Mouse (Mus musculus): ENCODE results near the gene Fcrl5. TPM values are rescaled to one million over a fixed set of nuclear protein-coding genes. Genes with fewer than 3 reads are reported as not detected.
"Not testable (repeated sequence)": the region's sequence is repeated elsewhere in the genome, so short reads cannot be mapped to it uniquely, and the experiment has no call there.

Fcrl5 gene
- polyA plus RNA-seq, 1 experiment: not detected

DNA sequence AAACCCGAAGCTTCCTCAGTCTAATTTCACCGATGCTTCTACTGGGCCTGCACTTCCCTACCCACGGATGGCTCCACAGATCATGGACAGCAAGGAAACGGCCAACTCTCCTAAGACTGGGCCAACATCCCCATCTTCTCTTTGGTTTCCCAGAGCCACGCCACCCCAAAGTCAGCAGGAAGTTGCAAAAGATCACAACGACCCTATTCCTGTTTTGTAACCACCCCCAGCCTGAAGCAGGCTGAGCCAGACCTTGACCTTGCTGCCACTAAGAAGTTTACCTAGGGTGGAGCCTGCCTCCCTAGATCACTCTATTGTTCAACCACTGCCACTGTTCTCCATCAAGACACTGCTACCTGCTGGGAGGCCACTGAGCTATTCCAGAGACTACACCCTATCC is 31.4 kb downstream of the Fcrl5 start:
- Histone ChIP-seq H3K27me3 (ENCODE audit: control insufficient read depth, insufficient read depth, low read length) (no peaks in the 10 kb centered on the region), H3K4me1 (ENCODE audit: control insufficient read depth, insufficient read depth, low read length) (no peaks in the 10 kb centered on the region), H3K36me3 (ENCODE audit: control insufficient read depth, insufficient read depth, low read length) (no peaks in the 10 kb centered on the region), H3K4me3 (ENCODE audit: control insufficient read depth, low read depth, low read length) (no peak overlapping the region), H3K27ac (ENCODE audit: control insufficient read depth, insufficient read depth, low read depth, low read length) (no peak overlapping the region)
- TF ChIP-seq CTCF (IDR thresholded peaks at IDR 0.05; ENCODE audit: control insufficient read depth, insufficient read depth, insufficient replicate concordance, low read depth, low read length) (no peak), POLR2A (IDR thresholded peaks at IDR 0.05; ENCODE audit: control insufficient read depth, low read depth, low read length) (no peak)

GRCm38 (mm10) chr3:87467416-87467815 is 31.8 kb downstream of the Fcrl5 start:
- Histone ChIP-seq H3K4me1 (ENCODE audit: control insufficient read depth, insufficient read depth, low read length) (no peaks in the 10 kb centered on the region), H3K27ac (ENCODE audit: control insufficient read depth, insufficient read depth, low read depth, low read length) (no peak overlapping the region), H3K4me3 (ENCODE audit: control insufficient read depth, low read depth, low read length) (no peak overlapping the region), H3K27me3 (ENCODE audit: control insufficient read depth, insufficient read depth, low read length) (no peaks in the 10 kb centered on the region), H3K36me3 (ENCODE audit: control insufficient read depth, insufficient read depth, low read length) (no peaks in the 10 kb centered on the region)
- TF ChIP-seq POLR2A (IDR thresholded peaks at IDR 0.05; ENCODE audit: control insufficient read depth, low read depth, low read length) (no peak), CTCF (IDR thresholded peaks at IDR 0.05; ENCODE audit: control insufficient read depth, insufficient read depth, insufficient replicate concordance, low read depth, low read length) (no peak)

DNA sequence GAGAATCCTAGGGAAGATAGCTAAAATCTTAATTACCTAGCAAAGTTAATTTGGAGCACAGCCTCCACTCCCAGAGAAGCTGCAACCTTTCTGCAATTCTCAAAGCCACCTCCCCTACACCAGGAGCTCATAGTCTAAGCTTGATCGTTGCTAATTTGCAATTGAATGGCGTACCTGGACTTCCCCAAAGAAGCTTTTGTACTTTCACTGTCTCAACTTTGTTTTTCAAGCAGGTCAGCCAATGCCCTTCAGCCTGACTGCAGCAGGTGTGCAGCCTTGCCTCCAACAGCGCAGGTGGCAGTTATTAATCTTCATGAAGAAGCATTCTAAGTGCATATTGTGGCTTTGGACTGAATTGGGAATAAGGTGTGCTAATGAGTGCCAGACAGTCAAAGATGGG is 42.4 kb downstream of the Fcrl5 start:
- not testable (repeated sequence) for H3K27me3 ChIP-seq (ENCODE audit: control insufficient read depth, insufficient read depth, low read length); H3K4me1 ChIP-seq (ENCODE audit: control insufficient read depth, insufficient read depth, low read length); H3K27ac ChIP-seq (ENCODE audit: control insufficient read depth, insufficient read depth, low read depth, low read length); H3K36me3 ChIP-seq (ENCODE audit: control insufficient read depth, insufficient read depth, low read length); H3K4me3 ChIP-seq (ENCODE audit: control insufficient read depth, low read depth, low read length)

DNA sequence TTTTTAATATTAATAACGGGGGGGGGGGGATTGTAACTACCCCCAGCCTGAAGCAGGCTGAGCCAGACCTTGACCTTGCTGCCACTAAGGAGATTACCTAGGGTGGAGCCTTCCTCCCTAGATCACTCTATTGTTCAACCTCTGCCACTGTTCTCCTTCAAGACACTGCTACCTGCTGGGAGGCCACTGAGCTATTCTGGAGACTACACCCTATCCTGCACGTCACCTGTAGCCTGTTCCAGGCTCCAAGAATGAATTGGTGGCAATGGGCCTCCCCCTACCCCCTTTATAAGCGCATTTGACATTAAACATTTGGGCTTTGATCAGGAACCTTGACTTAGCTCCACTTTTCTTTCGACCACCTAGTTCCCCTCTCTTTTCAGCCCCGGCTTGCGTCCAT is 43.0 kb downstream of the Fcrl5 start:
- H3K4me3 ChIP-seq (ENCODE audit: control insufficient read depth, low read depth, low read length); H3K27me3 ChIP-seq (ENCODE audit: control insufficient read depth, insufficient read depth, low read length); H3K4me1 ChIP-seq (ENCODE audit: control insufficient read depth, insufficient read depth, low read length); H3K27ac ChIP-seq (ENCODE audit: control insufficient read depth, insufficient read depth, low read depth, low read length); H3K36me3 ChIP-seq (ENCODE audit: control insufficient read depth, insufficient read depth, low read length): not testable (repeated sequence)

- not testable (repeated sequence) for H3K27ac ChIP-seq (ENCODE audit: control insufficient read depth, insufficient read depth, low read depth, low read length); H3K27me3 ChIP-seq (ENCODE audit: control insufficient read depth, insufficient read depth, low read length); H3K4me1 ChIP-seq (ENCODE audit: control insufficient read depth, insufficient read depth, low read length); H3K4me3 ChIP-seq (ENCODE audit: control insufficient read depth, low read depth, low read length); H3K36me3 ChIP-seq (ENCODE audit: control insufficient read depth, insufficient read depth, low read length)
Measured at GRCm38 (mm10) chr3:87479230-87479629, 43.7 kb downstream of the Fcrl5 start.

GRCm38 (mm10) chr3:87487392-87487791 is 51.8 kb downstream of the Fcrl5 start:
- Histone ChIP-seq H3K4me1 (ENCODE audit: control insufficient read depth, insufficient read depth, low read length) (no peaks in the 10 kb centered on the region), H3K36me3 (ENCODE audit: control insufficient read depth, insufficient read depth, low read length) (no peaks in the 10 kb centered on the region), H3K27ac (ENCODE audit: control insufficient read depth, insufficient read depth, low read depth, low read length) (no peak overlapping the region), H3K4me3 (ENCODE audit: control insufficient read depth, low read depth, low read length) (no peak overlapping the region), H3K27me3 (ENCODE audit: control insufficient read depth, insufficient read depth, low read length) (no peaks in the 10 kb centered on the region)
- TF ChIP-seq POLR2A (IDR thresholded peaks at IDR 0.05; ENCODE audit: control insufficient read depth, low read depth, low read length) (no peak), CTCF (IDR thresholded peaks at IDR 0.05; ENCODE audit: control insufficient read depth, insufficient read depth, insufficient replicate concordance, low read depth, low read length) (no peak)

DNA sequence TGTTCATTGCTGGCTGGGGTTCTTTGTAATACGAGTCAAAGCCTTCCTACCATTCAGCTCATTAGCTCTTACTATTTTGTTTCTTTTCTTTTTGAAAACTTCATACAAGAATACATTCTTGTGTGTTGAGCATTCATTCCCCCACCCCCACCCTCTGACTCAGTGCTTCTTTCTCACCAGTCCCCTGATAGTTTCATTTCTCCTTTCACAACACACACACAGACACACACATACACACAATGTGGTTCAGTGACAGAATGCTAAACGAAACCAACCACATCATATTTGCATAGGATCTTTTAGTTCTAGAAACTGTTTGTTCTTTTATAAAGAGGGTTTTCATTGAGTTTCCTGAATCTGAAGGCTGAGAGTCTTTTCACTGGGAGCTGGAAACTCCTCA is 52.3 kb downstream of the Fcrl5 start:
- Histone ChIP-seq H3K27me3 (ENCODE audit: control insufficient read depth, insufficient read depth, low read length) (no peaks in the 10 kb centered on the region), H3K27ac (ENCODE audit: control insufficient read depth, insufficient read depth, low read depth, low read length) (no peak overlapping the region), H3K36me3 (ENCODE audit: control insufficient read depth, insufficient read depth, low read length) (no peaks in the 10 kb centered on the region), H3K4me1 (ENCODE audit: control insufficient read depth, insufficient read depth, low read length) (no peaks in the 10 kb centered on the region), H3K4me3 (ENCODE audit: control insufficient read depth, low read depth, low read length) (no peak overlapping the region)
- TF ChIP-seq CTCF (IDR thresholded peaks at IDR 0.05; ENCODE audit: control insufficient read depth, insufficient read depth, insufficient replicate concordance, low read depth, low read length) (no peak), POLR2A (IDR thresholded peaks at IDR 0.05; ENCODE audit: control insufficient read depth, low read depth, low read length) (no peak)

- no peak overlapping the region for H3K27ac ChIP-seq (ENCODE audit: control insufficient read depth, insufficient read depth, low read depth, low read length)
- peaks cover 8% of the 10 kb centered on the region; the same call in 1 of the 2 replicates for H3K4me1 ChIP-seq (ENCODE audit: control insufficient read depth, insufficient read depth, low read length)
- no peak overlapping the region for H3K4me3 ChIP-seq (ENCODE audit: control insufficient read depth, low read depth, low read length)
- TF ChIP-seq CTCF (IDR thresholded peaks at IDR 0.05; ENCODE audit: control insufficient read depth, insufficient read depth, insufficient replicate concordance, low read depth, low read length) (no peak), POLR2A (IDR thresholded peaks at IDR 0.05; ENCODE audit: control insufficient read depth, low read depth, low read length) (no peak)
- no peaks in the 10 kb centered on the region for H3K36me3 ChIP-seq (ENCODE audit: control insufficient read depth, insufficient read depth, low read length)
- no peaks in the 10 kb centered on the region for H3K27me3 ChIP-seq (ENCODE audit: control insufficient read depth, insufficient read depth, low read length)
Measured at GRCm38 (mm10) chr3:87498266-87498665, 62.7 kb downstream of the Fcrl5 start.

Measured in testis, adult 2 months (tissue).